Mouse (Mus musculus) heart, postnatal 0 days (tissue): Measurements from ENCODE around the gene Cers3. TPM values are rescaled to one million over a fixed set of nuclear protein-coding genes. Genes with fewer than 3 reads are reported as not detected.

Experiments used
- ATAC-seq: fragments of 200-750 bp; cut with Nextera tagmentation; 2 replicates; pipeline ENCODE4 v1.8.0; 2017; ENCODE audit warnings: low read depth, moderate number of reproducible peaks, moderate library complexity; ENCODE audit not compliant: insufficient read depth
- DNase-seq: peaks from one replicate; pipeline ENCODE4 v3.0.0-alpha.2; 2016; ENCODE audit warnings: low spot score
- H3K27ac ChIP-seq: fragments of 300-500 bp; sonication (generic); 2 replicates; pipeline ENCODE4 v1.5.1; 2014; ENCODE audit warnings: low read depth, mild to moderate bottlenecking
- H3K27me3 ChIP-seq: fragments of 300-500 bp; sonication (generic); 2 replicates; pipeline ENCODE4 v1.6.1; 2014; ENCODE audit warnings: low read length, mixed read lengths; ENCODE audit not compliant: control insufficient read depth, insufficient read depth
- H3K36me3 ChIP-seq: fragments of 300-500 bp; sonication (generic); replicated peaks from 2 replicates; pipeline ENCODE4 v1.6.1; 2014; ENCODE audit warnings: low read length, mixed read lengths; ENCODE audit not compliant: control insufficient read depth, insufficient read depth
- H3K4me1 ChIP-seq: fragments of 300-500 bp; sonication (generic); 2 replicates; pipeline ENCODE4 v1.6.1; 2014; ENCODE audit warnings: antibody characterized with exemption; ENCODE audit not compliant: control insufficient read depth, insufficient read depth
- H3K4me2 ChIP-seq: fragments of 300-500 bp; sonication (generic); 2 replicates; pipeline ENCODE4 v1.6.1; 2014; ENCODE audit warnings: low read depth, mild to moderate bottlenecking, low read length, moderate library complexity
- H3K4me3 ChIP-seq: fragments of 300-500 bp; sonication (generic); 2 replicates; pipeline ENCODE4 v1.5.1; 2014; ENCODE audit warnings: low read depth, low read length
- H3K9ac ChIP-seq: fragments of 300-500 bp; sonication (generic); replicated peaks from 2 replicates; pipeline ENCODE4 v1.6.1; 2014; ENCODE audit warnings: low read depth, low read length, mixed read lengths
- H3K9me3 ChIP-seq: fragments of 300-500 bp; sonication (generic); replicated peaks from 2 replicates; pipeline ENCODE4 v1.6.1; 2016; ENCODE audit warnings: low read length; ENCODE audit not compliant: control insufficient read depth
- CTCF ChIP-seq: IDR thresholded peaks from 2 replicates; pipeline ENCODE4 v1.5.1; 2016; ENCODE audit warnings: antibody characterized with exemption, control low read depth, low read depth
- EP300 ChIP-seq: IDR thresholded peaks from 2 replicates; pipeline ENCODE4 v1.6.1; 2016; ENCODE audit warnings: antibody characterized with exemption, low read depth
- WGBS: fragments of 180-500 bp; shearing (Covaris S2); extraction: QIAGEN DNeasy Blood & Tissue Kit; methylation state at CpG from one replicate; pipeline ENCODE4 v1.1.7; 2014; 5-methylcytosine and 5-hydroxymethylcytosine counted together
- polyA plus RNA-seq: library from polyadenylated mRNA; unstranded; fragments of >200 nt; fragmentation: Nextera tagmentation; extraction: Ambion mirVana; gene quantifications from 2 replicates; pipeline ENCODE4 v1.2.1, GENCODE M21; 2015
- total RNA-seq: library from RNA; depleted of rRNA; stranded (reverse); fragments of >200 nt; gene quantifications from 2 replicates; pipeline ENCODE4 v1.2.3, GENCODE M21; 2014; ENCODE audit warnings: low replicate concordance

The Cers3 gene
- total and polyA plus RNA-seq, 2 experiments from 2014 or later, result 0.19 to 9.5 TPM

GRCm38 (mm10) chr7:66753816-66754215 lies 10.5 kb downstream of the Cers3 start:
- H3K9ac ChIP-seq, result no peak overlapping the region
- H3K27me3 ChIP-seq, result no peaks in the 10 kb centered on the region
- no peak overlapping the region for H3K27ac ChIP-seq
- H3K4me3 ChIP-seq, result no peak overlapping the region
- ATAC-seq (no peak), DNase-seq (no peak)
- no peaks in the 10 kb centered on the region for H3K9me3 ChIP-seq
- no peaks in the 10 kb centered on the region for H3K36me3 ChIP-seq
- TF ChIP-seq EP300 (no peak), CTCF (no peak)
- H3K4me1 ChIP-seq, result no peaks in the 10 kb centered on the region
- WGBS, result 70% methylated on average over 8 of the region's 8 CpGs
- H3K4me2 ChIP-seq, result no peak overlapping the region

- Histone ChIP-seq H3K4me1 (no peaks in the 10 kb centered on the region), H3K9ac (no peak overlapping the region), H3K27ac (no peak overlapping the region), H3K4me2 (no peak overlapping the region), H3K9me3 (no peaks in the 10 kb centered on the region), H3K36me3 (no peaks in the 10 kb centered on the region), H3K4me3 (no peak overlapping the region), H3K27me3 (no peaks in the 10 kb centered on the region)
- TF ChIP-seq EP300 (no peak), CTCF (no peak)
- no peak for DNase-seq
- no peak for ATAC-seq
- WGBS, result 78% methylated on average over 7 of the region's 7 CpGs
Measured at GRCm38 (mm10) chr7:66755611-66756010, 12.3 kb downstream of the Cers3 start.

- Histone ChIP-seq H3K4me2 (no peak overlapping the region), H3K27me3 (no peaks in the 10 kb centered on the region), H3K9me3 (no peaks in the 10 kb centered on the region), H3K4me1 (0 out of 2 replicates have a peak, but pooled peaks cover 12% of the 10 kb centered on the region), H3K4me3 (no peak overlapping the region), H3K27ac (peak overlapping the region; percentile 64), H3K9ac (no peak overlapping the region), H3K36me3 (no peaks in the 10 kb centered on the region)
- DNase-seq, result no peak
- no peak for ATAC-seq
- 36% methylated on average over 5 of the region's 5 CpGs for WGBS
- TF ChIP-seq CTCF (no peak), EP300 (no peak)
Measured at GRCm38 (mm10) chr7:66769902-66770301, 26.6 kb downstream of the Cers3 start.

GRCm38 (mm10) chr7:66770706-66771105 lies 27.4 kb downstream of the Cers3 start:
- H3K27me3 ChIP-seq, result no peaks in the 10 kb centered on the region
- H3K4me3 ChIP-seq, result no peak overlapping the region
- peak overlapping the region; percentile 5; the same call in 1 of the 2 replicates for H3K4me2 ChIP-seq
- peak overlapping the region; percentile 64 for H3K27ac ChIP-seq
- ATAC-seq, result peak; percentile 20; the same call in 1 of the 2 replicates
- no peaks in the 10 kb centered on the region for H3K36me3 ChIP-seq
- TF ChIP-seq CTCF (no peak), EP300 (no peak)
- H3K9me3 ChIP-seq, result no peaks in the 10 kb centered on the region
- no peak for DNase-seq
- H3K4me1 ChIP-seq, result 0 out of 2 replicates have a peak, but pooled peaks cover 12% of the 10 kb centered on the region
- no peak overlapping the region for H3K9ac ChIP-seq
- 15% methylated on average over 3 of the region's 3 CpGs for WGBS

- WGBS, result 86% methylated on average over 6 of the region's 6 CpGs
- 0 out of 2 replicates have a peak, but pooled peaks cover 12% of the 10 kb centered on the region for H3K4me1 ChIP-seq
- no peak overlapping the region for H3K4me3 ChIP-seq
- H3K9me3 ChIP-seq, result no peaks in the 10 kb centered on the region
- no peak overlapping the region for H3K9ac ChIP-seq
- H3K27ac ChIP-seq, result no peak overlapping the region; the same call in 1 of the 2 replicates
- DNase-seq (no peak), ATAC-seq (no peak)
- no peak overlapping the region for H3K4me2 ChIP-seq
- no peaks in the 10 kb centered on the region for H3K27me3 ChIP-seq
- no peak for TF ChIP-seq EP300
- no peaks in the 10 kb centered on the region for H3K36me3 ChIP-seq
Measured at GRCm38 (mm10) chr7:66771252-66771651, 27.9 kb downstream of the Cers3 start.

- Histone ChIP-seq H3K27me3 (no peaks in the 10 kb centered on the region), H3K9ac (no peak overlapping the region), H3K4me2 (no peak overlapping the region), H3K27ac (no peak overlapping the region), H3K4me1 (no peaks in the 10 kb centered on the region), H3K36me3 (no peaks in the 10 kb centered on the region), H3K9me3 (no peaks in the 10 kb centered on the region), H3K4me3 (no peak overlapping the region)
- no peak for ATAC-seq
- DNase-seq, result no peak
- 52% methylated on average over 2 of the region's 2 CpGs for WGBS
- TF ChIP-seq EP300, result no peak
- no peak for TF ChIP-seq CTCF
Measured at GRCm38 (mm10) chr7:66779411-66779810, 36.1 kb downstream of the Cers3 start.
